Mouse (Mus musculus) macrophage (primary cell): Measurements from ENCODE around the gene Arid3a. TPM values are rescaled to one million over a fixed set of nuclear protein-coding genes. Genes with fewer than 3 reads are reported as not detected.

Experiments
- H3K27ac ChIP-seq: fragments of 350-480 bp; formaldehyde crosslinking; 2 replicates; pipeline ENCODE4 v1.9.0; 2021
- H3K36me3 ChIP-seq: fragments of 350-480 bp; formaldehyde crosslinking; 2 replicates; pipeline ENCODE4 v1.9.0; 2021; ENCODE audit errors: inconsistent target
- H3K4me3 ChIP-seq: fragments of 350-480 bp; formaldehyde crosslinking; 2 replicates; pipeline ENCODE4 v1.9.0; 2021; ENCODE audit errors: inconsistent target
- H3K79me2 ChIP-seq: fragments of 350-480 bp; formaldehyde crosslinking; 2 replicates; pipeline ENCODE4 v1.9.0; 2021; ENCODE audit errors: inconsistent target
- WGBS: methylation state at CpG from one replicate; pipeline ENCODE4 v1.1.7; 2026; ENCODE audit warnings: inconsistent platforms; ENCODE audit not compliant: missing documents; 5-methylcytosine and 5-hydroxymethylcytosine counted together
- polyA plus RNA-seq: library from polyadenylated mRNA; stranded (reverse); fragments of 250-400 nt; gene quantifications from 3 replicates; pipeline ENCODE4 v1.2.4, GENCODE M21; 2018; ENCODE audit warnings: inconsistent platforms

Gene Arid3a
- polyA plus RNA-seq, 1 experiment from 2014 or later, result 37.4 TPM

DNA sequence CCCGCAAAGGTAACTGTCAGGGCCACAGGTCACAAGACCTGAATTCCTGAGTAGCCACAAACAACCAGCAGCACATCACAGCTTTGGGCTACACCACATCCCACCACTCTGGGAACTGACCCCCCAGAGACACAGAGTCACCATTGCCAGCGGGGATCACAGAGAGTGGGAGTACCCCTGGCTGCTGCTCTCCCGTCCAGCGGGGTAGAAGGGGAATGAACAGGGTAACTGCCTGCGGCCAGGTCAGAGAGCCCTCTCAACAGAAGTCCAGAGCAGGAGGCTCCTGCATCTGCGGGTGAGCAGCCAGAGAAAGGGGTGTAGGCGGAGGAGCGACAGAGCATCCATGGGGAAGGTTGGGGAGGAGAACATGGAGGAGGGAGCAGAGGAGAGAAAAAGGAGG, 10.8 kb upstream of the Arid3a start:
- peak overlapping the region; percentile 67 for H3K4me3 ChIP-seq
- H3K79me2 ChIP-seq, result peaks cover 17% of the 10 kb centered on the region; the same call in 1 of the 2 replicates
- WGBS, result 11% methylated on average over 8 of the region's 8 CpGs
- peak overlapping the region; percentile 53 for H3K27ac ChIP-seq
- H3K36me3 ChIP-seq, result peaks cover 10% of the 10 kb centered on the region; the same call in 1 of the 2 replicates

GRCm38 (mm10) chr10:79916808-79917531, 9.9 kb upstream of the Arid3a start, which contains the start of gene Kiss1r:
Gene Kiss1r (plus strand): TSS chr10:79916971.
- peaks cover 4% of the 10 kb centered on the region; the same call in 1 of the 2 replicates for H3K36me3 ChIP-seq
- WGBS, result 3% methylated on average over 40 of the region's 42 CpGs
- peak within 1 kb of the TSS; percentile 53 for H3K27ac ChIP-seq
- H3K4me3 ChIP-seq, result peak within 1 kb of the TSS; percentile 67
- peaks cover 17% of the 10 kb centered on the region; the same call in 1 of the 2 replicates for H3K79me2 ChIP-seq

- no peak overlapping the region for H3K27ac ChIP-seq
- H3K79me2 ChIP-seq, result peaks cover 17% of the 10 kb centered on the region; the same call in 1 of the 2 replicates
- H3K4me3 ChIP-seq, result peak overlapping the region; percentile 67; the same call in 1 of the 2 replicates
- 83% methylated on average over 5 of the region's 5 CpGs for WGBS
- no peaks in the 10 kb centered on the region for H3K36me3 ChIP-seq
Measured at GRCm38 (mm10) chr10:79917532-79918100, 9.2 kb upstream of the Arid3a start.

DNA sequence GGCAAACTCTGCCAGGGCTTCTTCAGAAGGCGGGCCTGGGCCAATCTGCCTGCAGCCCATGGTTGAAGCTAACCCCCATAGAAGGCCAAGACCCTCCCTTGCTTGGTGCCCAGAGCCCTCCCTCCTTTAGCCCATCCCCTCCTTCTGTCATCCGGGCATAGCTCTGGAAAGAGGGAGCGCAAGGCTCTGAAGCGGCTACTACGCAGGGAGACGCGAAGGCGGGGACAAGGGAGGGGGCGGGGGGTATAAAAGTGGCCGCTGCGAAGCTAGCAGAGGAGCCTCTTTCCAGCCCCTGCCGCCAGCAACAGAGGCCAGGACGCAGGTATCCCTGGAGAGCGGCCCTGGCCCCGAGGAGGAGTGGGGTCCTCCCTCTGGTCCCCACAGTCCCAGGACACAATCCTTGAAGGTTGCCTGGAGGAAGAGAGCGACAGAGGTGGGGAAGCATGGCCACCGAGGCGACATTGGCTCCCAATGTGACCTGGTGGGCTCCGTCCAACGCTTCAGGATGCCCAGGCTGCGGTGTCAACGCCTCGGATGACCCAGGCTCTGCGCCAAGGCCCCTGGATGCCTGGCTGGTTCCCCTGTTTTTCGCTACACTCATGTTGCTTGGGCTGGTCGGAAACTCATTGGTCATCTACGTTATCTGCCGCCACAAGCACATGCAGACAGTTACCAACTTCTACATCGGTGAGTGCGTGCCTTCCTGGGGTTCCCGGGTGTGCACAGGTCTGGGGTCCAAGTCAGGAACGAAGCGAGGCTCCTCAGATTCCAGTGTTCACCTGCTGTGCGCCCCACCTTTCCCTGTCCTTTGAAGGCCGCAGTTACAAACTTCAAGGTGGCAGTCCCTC, 8.4 kb upstream of the Arid3a start:
- H3K27ac ChIP-seq, result no peak overlapping the region
- 69% methylated on average over 34 of the region's 35 CpGs for WGBS
- H3K79me2 ChIP-seq, result peaks cover 17% of the 10 kb centered on the region; the same call in 1 of the 2 replicates
- H3K4me3 ChIP-seq, result no peak overlapping the region
- H3K36me3 ChIP-seq, result no peaks in the 10 kb centered on the region

- Histone ChIP-seq H3K79me2 (peaks cover 17% of the 10 kb centered on the region; the same call in 1 of the 2 replicates), H3K36me3 (no peaks in the 10 kb centered on the region), H3K27ac (no peak overlapping the region), H3K4me3 (no peak overlapping the region)
- WGBS, result 61% methylated on average over 19 of the region's 21 CpGs
Measured at GRCm38 (mm10) chr10:79919251-79919849, 7.5 kb upstream of the Arid3a start.

- Histone ChIP-seq H3K36me3 (no peaks in the 10 kb centered on the region), H3K4me3 (no peak overlapping the region), H3K79me2 (peaks cover 14% of the 10 kb centered on the region; the same call in 1 of the 2 replicates), H3K27ac (no peak overlapping the region)
- WGBS, result 71% methylated on average over 26 of the region's 26 CpGs
Measured at GRCm38 (mm10) chr10:79920056-79920890, 6.6 kb upstream of the Arid3a start.

DNA sequence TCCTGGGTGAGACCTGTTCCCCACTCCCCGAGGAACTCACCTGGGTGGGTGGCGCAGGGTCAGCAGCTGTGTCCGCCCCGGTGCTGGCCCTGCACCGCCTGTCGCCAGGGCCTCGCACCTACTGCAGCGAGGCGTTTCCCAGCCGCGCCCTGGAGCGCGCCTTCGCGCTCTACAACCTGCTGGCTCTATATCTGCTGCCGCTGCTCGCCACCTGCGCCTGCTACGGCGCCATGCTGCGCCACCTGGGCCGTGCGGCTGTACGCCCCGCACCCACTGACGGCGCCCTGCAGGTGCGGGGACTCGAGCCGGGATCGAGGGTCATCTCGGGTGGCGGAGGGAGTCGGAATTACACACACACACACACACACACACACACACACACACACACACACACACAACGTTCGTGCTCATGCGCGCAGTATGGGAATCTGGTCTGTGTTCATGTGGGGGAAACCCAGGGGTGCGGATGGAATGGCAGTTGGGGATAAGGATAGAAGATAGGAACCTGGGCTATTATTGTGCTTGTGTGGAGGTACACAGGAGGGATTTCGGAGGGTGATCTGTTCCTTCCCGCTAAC, 5.8 kb upstream of the Arid3a start, which contains the start of gene R3hdm4:
Gene R3hdm4, minus strand, starts transcription at position 251 of the 578 bp plus-strand sequence.
- Histone ChIP-seq H3K36me3 (no peaks in the 10 kb centered on the region), H3K79me2 (peaks cover 6% of the 10 kb centered on the region; the same call in 1 of the 2 replicates), H3K27ac (no peak within 1 kb of the TSS), H3K4me3 (no peak within 1 kb of the TSS)
- 32% methylated on average over 29 of the region's 41 CpGs for WGBS

GRCm38 (mm10) chr10:79921572-79921971, 5.3 kb upstream of the Arid3a start:
- 35% methylated on average over 22 of the region's 34 CpGs for WGBS
- Histone ChIP-seq H3K27ac (no peak overlapping the region), H3K36me3 (no peaks in the 10 kb centered on the region), H3K4me3 (no peak overlapping the region), H3K79me2 (peaks cover under 1% of the 10 kb centered on the region; the same call in 1 of the 2 replicates)

DNA sequence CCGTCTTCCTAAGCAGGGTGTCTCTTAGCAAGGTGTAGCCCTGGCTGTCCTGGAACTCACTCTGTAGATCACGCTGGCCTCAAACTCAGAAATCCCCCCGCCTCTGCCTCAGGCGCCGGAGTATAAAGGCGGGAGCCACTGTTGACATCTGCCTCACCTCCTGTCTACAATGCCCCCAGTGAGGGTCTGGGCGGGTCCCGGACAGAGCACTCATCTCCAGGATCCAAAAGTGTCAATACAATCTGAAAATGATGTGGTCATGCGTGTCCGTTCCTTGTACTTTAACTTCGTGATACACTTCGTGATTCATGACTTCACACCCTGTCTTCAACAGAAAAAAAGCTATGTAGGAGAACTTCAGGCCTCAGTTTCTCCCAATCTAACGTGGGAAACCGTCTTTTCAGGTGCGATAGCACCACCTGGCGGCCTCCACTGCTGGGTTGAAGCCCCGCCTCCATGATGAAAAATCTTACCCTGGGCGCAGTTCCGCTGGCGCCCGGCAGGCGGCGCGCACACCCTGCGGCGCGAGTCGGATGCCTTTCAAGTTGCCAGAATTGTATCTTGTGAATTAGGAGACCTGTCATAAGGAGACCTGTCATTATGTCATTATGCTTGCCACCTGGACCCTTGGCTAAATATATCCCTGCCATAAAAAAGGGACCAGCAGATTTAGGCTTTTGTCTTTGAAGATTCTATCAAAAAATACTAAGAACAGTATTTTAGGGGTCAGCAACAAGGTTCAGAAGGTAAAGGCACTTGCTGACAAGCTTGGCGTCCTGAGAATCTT, 1.7 kb upstream of the Arid3a start:
- Histone ChIP-seq H3K27ac (no peak overlapping the region), H3K4me3 (peak overlapping the region; percentile 82; the same call in 1 of the 2 replicates), H3K36me3 (no peaks in the 10 kb centered on the region), H3K79me2 (peaks cover 33% of the 10 kb centered on the region)
- 25% methylated on average over 29 of the region's 29 CpGs for WGBS

- peaks cover 40% of the 10 kb centered on the region for H3K79me2 ChIP-seq
- peak overlapping the region; percentile 82 for H3K4me3 ChIP-seq
- peak overlapping the region; percentile 91 for H3K27ac ChIP-seq
- WGBS, result 12% methylated on average over 11 of the region's 15 CpGs
- no peaks in the 10 kb centered on the region for H3K36me3 ChIP-seq
Measured at GRCm38 (mm10) chr10:79925785-79926490, 905 bp upstream of the Arid3a start.

DNA sequence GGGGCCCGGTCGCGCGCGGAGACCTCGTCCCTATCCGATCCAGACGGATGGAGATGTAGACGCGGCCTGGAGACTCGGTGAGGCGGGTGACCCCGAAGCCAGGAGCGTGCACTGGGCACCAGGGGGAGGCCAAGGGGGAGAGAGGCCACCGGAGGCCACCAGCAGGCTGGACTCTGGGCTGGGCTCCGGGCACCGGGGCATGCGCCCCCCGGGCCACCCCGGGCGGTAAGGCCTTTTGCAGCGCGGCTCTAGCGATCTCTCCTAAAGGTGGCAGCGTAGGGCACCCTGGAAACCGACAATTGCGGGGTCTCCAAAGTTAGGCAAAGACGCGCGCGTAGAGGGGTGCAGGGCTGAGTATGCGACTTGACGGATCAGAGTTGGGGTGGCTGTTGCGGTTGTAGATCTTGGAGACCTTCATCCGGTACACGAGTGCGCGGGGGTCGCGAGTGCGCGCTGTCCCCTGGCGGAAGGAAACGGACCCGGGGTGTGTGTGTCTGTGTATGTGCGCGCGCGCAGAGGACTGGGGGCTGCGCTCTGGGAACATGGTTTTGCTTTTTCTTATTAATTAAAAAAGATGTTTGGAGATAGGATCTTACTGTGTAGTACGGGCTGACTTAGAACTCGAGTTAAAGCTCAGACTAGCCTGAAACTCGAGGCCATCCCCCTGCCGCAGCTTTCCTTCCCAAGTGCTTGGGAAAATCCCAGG, 634 bp downstream of the Arid3a start:
- peaks cover 55% of the 10 kb centered on the region for H3K79me2 ChIP-seq
- peak overlapping the region; percentile 82 for H3K4me3 ChIP-seq
- H3K36me3 ChIP-seq, result 0 out of 2 replicates have a peak, but pooled peaks cover 3% of the 10 kb centered on the region
- WGBS, result under 1% methylated on average over 50 of the region's 54 CpGs
- peak overlapping the region; percentile 91 for H3K27ac ChIP-seq
